Mouse (Mus musculus): Measurements from ENCODE around the gene Slc51a.
"Not testable (repeated sequence)": the region's sequence is repeated elsewhere in the genome, so short reads cannot be mapped to it uniquely, and the experiment has no call there.

Slc51a gene

GRCm38 (mm10) chr16:32509066-32509942 is 21.6 kb upstream of the Slc51a start:
- peak; percentile 90 to 91 for DNase-seq (ENCODE audit: low spot score in 2 of 2)

GRCm38 (mm10) chr16:32508506-32509065 is 20.9 kb upstream of the Slc51a start:
- peak; percentile 30 to 78 for DNase-seq (ENCODE audit: low spot score in 2 of 2)

- DNase-seq (ENCODE audit: low spot score in 2 of 2) = peak in 1 of 2 experiments; percentile 74
These were observed 20.4 kb upstream of the Slc51a start for GRCm38 (mm10) chr16:32508035-32508434.

GRCm38 (mm10) chr16:32507407-32507806 is 19.7 kb upstream of the Slc51a start:
- DNase-seq (ENCODE audit: low spot score in 2 of 2) = peak; percentile 93 to 98

GRCm38 (mm10) chr16:32506868-32507267 is 19.2 kb upstream of the Slc51a start:
- peak in 1 of 2 experiments; percentile 63 for DNase-seq (ENCODE audit: low spot score in 2 of 2)

GRCm38 (mm10) chr16:32506298-32506697 is 18.6 kb upstream of the Slc51a start:
- peak in 1 of 2 experiments; percentile 65 for DNase-seq (ENCODE audit: low spot score in 2 of 2)

GRCm38 (mm10) chr16:32503633-32504032 is 16.0 kb upstream of the Slc51a start:
- peak in 1 of 2 experiments; percentile 60 for DNase-seq (ENCODE audit: low spot score in 2 of 2)

- DNase-seq (ENCODE audit: low spot score in 2 of 2) = peak in 1 of 2 experiments; percentile 59
These were observed 15.1 kb upstream of the Slc51a start for GRCm38 (mm10) chr16:32502621-32503335.

- DNase-seq (ENCODE audit: low spot score in 2 of 2) = no peak
These were observed 13.8 kb upstream of the Slc51a start for GRCm38 (mm10) chr16:32501459-32501858.

GRCm38 (mm10) chr16:32499430-32500037 is 11.9 kb upstream of the Slc51a start:
- peak; percentile 86 to 97 for DNase-seq (ENCODE audit: low spot score in 2 of 2)

- peak in 1 of 2 experiments; percentile 58 for DNase-seq (ENCODE audit: low spot score in 2 of 2)
These were observed 11.3 kb upstream of the Slc51a start for GRCm38 (mm10) chr16:32498996-32499395.

GRCm38 (mm10) chr16:32495965-32496364 is 8.3 kb upstream of the Slc51a start, which contains the start of gene Zdhhc19:
Gene Zdhhc19 (plus strand): TSS chr16:32496265.
- DNase-seq (ENCODE audit: low spot score in 2 of 2) = no peak

GRCm38 (mm10) chr16:32494371-32494770 is 6.7 kb upstream of the Slc51a start:
- DNase-seq (ENCODE audit: low spot score in 2 of 2) = not testable (repeated sequence)

GRCm38 (mm10) chr16:32488939-32489338 is 1.3 kb upstream of the Slc51a start:
- no peak for DNase-seq (ENCODE audit: low spot score in 2 of 2)

- DNase-seq (ENCODE audit: low spot score in 2 of 2) = no peak
These were observed 1.6 kb downstream of the Slc51a start for GRCm38 (mm10) chr16:32486046-32486445.

- no peak for DNase-seq (ENCODE audit: low spot score in 2 of 2)
These were observed 2.5 kb downstream of the Slc51a start for GRCm38 (mm10) chr16:32485209-32485608.

- DNase-seq (ENCODE audit: low spot score in 2 of 2) = no peak
These were observed 3.2 kb downstream of the Slc51a start for GRCm38 (mm10) chr16:32484431-32484871.

- no peak for DNase-seq (ENCODE audit: low spot score in 2 of 2)
These were observed 8.3 kb downstream of the Slc51a start for GRCm38 (mm10) chr16:32479415-32479814.

GRCm38 (mm10) chr16:32477315-32477714 is 10.4 kb downstream of the Slc51a start:
- no peak for DNase-seq (ENCODE audit: low spot score in 2 of 2)

- DNase-seq (ENCODE audit: low spot score in 2 of 2) = no peak
These were observed 15.2 kb downstream of the Slc51a start for GRCm38 (mm10) chr16:32472276-32473015.
